9 mouse cellular contexts compared by ENCODE assay signal in genomic region chr12:112667619-112668297, GRCm38 (mm10). TPM values are rescaled to one million over a fixed set of nuclear protein-coding genes. Genes with fewer than 3 reads are reported as not detected.
A peak's percentile ranks its signal among the peaks of the same experiment; 100 is the strongest.
DNase-seq lines count a peak whose midpoint lies in the region; ATAC-seq and TF ChIP-seq lines count a peak whose summit lies in the region.
"Had no signal": no experiment of that assay in that cellular context is flagged by ENCODE, and none has a peak within 500 bp of the region (broad histone marks: within the 10 kb centered on the region; RNA-seq: fewer than 3 reads in every experiment).

No protein-coding gene starts in this region.

- intact Hi-C loops in heart, postnatal 10 days (cut with DNase I) = no loop called here

- 73% methylated on average over 10 of the region's 10 CpGs for WGBS in intestine, embryonic 16.5 days
- WGBS in intestine, embryonic 15.5 days = 79% methylated on average over 10 of the region's 10 CpGs
- WGBS in bone marrow, adult 2 months = 38% methylated on average over 10 of the region's 10 CpGs

- H3K4me1 ChIP-seq in intestine, embryonic 16.5 days (ENCODE audit: control insufficient read depth, insufficient read depth, low read length) = peaks cover 93% of the 10 kb centered on the region
- peaks cover 86% of the 10 kb centered on the region for H3K4me1 ChIP-seq in intestine, embryonic 15.5 days (replicated peaks)
- H3K4me1 ChIP-seq in bone marrow, adult 2 months (ENCODE audit: control insufficient read depth, insufficient read depth, low read length) = peaks cover 2% of the 10 kb centered on the region; the same call in 1 of the 2 replicates
- H3K4me1 ChIP-seq in megakaryocyte, embryonic 14.5 days = peaks cover 75% of the 10 kb centered on the region

- H3K9ac ChIP-seq in intestine, embryonic 16.5 days (ENCODE audit: low read depth, low read length) = peak overlapping the region; percentile 42
- H3K9ac ChIP-seq in intestine, embryonic 15.5 days = no peak overlapping the region
- H3K9ac ChIP-seq: embryonic facial prominence, embryonic 13.5 days had no signal

- peak overlapping the region; percentile 30; the same call in 1 of the 2 replicates for H3K27ac ChIP-seq in intestine, embryonic 16.5 days (ENCODE audit: low read length)
- H3K27ac ChIP-seq in intestine, embryonic 15.5 days = no peak overlapping the region
- peak overlapping the region; percentile 78 for H3K27ac ChIP-seq in bone marrow, adult 2 months (ENCODE audit: control insufficient read depth, insufficient read depth, low read depth, low read length, poor library complexity)
- H3K27ac ChIP-seq: embryonic facial prominence, embryonic 13.5 days had no signal

- peak; percentile 65 to 82 for DNase-seq in heart, postnatal 10 days
- DNase-seq in thymus, postnatal 36 days = no peak
- no peak for DNase-seq in urinary bladder, adult 2 months (ENCODE audit: low spot score)

- H3K36me3 ChIP-seq in intestine, embryonic 16.5 days (ENCODE audit: control insufficient read depth, insufficient read depth, low read length) = peaks cover 42% of the 10 kb centered on the region
- H3K36me3 ChIP-seq in intestine, embryonic 15.5 days = peaks cover 55% of the 10 kb centered on the region
- peaks cover 94% of the 10 kb centered on the region for H3K36me3 ChIP-seq in megakaryocyte, embryonic 14.5 days (replicated peaks; ENCODE audit: low read length)

- no peak for TF ChIP-seq CTCF in bone marrow, adult 2 months (IDR thresholded peaks at IDR 0.05; ENCODE audit: control insufficient read depth, insufficient read depth, low read length)

- H3K27me3 ChIP-seq in intestine, embryonic 16.5 days (replicated peaks; ENCODE audit: control insufficient read depth, insufficient read depth, low read length) = no peaks in the 10 kb centered on the region
- no peaks in the 10 kb centered on the region for H3K27me3 ChIP-seq in intestine, embryonic 15.5 days (replicated peaks)
- H3K27me3 ChIP-seq in megakaryocyte, embryonic 14.5 days (replicated peaks) = no peaks in the 10 kb centered on the region
- H3K27me3 ChIP-seq: embryonic facial prominence, embryonic 13.5 days had no signal

- no peaks in the 10 kb centered on the region for H3K9me3 ChIP-seq in intestine, embryonic 16.5 days (ENCODE audit: control insufficient read depth, low read length)
- H3K9me3 ChIP-seq in intestine, embryonic 15.5 days = no peaks in the 10 kb centered on the region
- no peaks in the 10 kb centered on the region for H3K9me3 ChIP-seq in megakaryocyte, embryonic 14.5 days
- H3K9me3 ChIP-seq: embryonic facial prominence, embryonic 13.5 days had no signal

- H3K4me3 ChIP-seq in intestine, embryonic 16.5 days (ENCODE audit: low read length) = no peak overlapping the region
- H3K4me3 ChIP-seq in intestine, embryonic 15.5 days (replicated peaks) = no peak overlapping the region
- H3K4me3 ChIP-seq in bone marrow, adult 2 months (replicated peaks; ENCODE audit: control insufficient read depth, low read depth, low read length) = peak overlapping the region; percentile 59
- H3K4me3 ChIP-seq in megakaryocyte, embryonic 14.5 days (replicated peaks) = peak overlapping the region; percentile 46
- H3K4me3 ChIP-seq: embryonic facial prominence, embryonic 13.5 days had no signal

- H3K4me2 ChIP-seq in intestine, embryonic 16.5 days (ENCODE audit: low read depth, low read length) = no peak overlapping the region; the same call in 1 of the 2 replicates
- no peak overlapping the region for H3K4me2 ChIP-seq in intestine, embryonic 15.5 days (replicated peaks)
- H3K4me2 ChIP-seq: embryonic facial prominence, embryonic 13.5 days had no signal

- ATAC-seq in intestine, embryonic 16.5 days = no peak
- no peak for ATAC-seq in intestine, embryonic 15.5 days
- ATAC-seq in activated CD4-positive, CD25-positive, alpha-beta regulatory T cell, adult 4 months = no peak

- TF ChIP-seq POLR2A in bone marrow, adult 2 months (IDR thresholded peaks at IDR 0.05; ENCODE audit: borderline replicate concordance, control insufficient read depth, low read depth, low read length) = peak; percentile 21; the same call in 1 of the 2 replicates

RNA-seq across cellular contexts. Expression of gene Akt1, which starts 6.9 kb away (rescaled TPM):
- 56.5 and 65.5 TPM in 2 replicates for polyA plus RNA-seq in intestine, embryonic 16.5 days (2015; fragmentation: Nextera tagmentation; extraction: Ambion mirVana)
- polyA plus RNA-seq in intestine, embryonic 15.5 days (2015; fragmentation: Nextera tagmentation; extraction: Ambion mirVana) = 128 and 141 TPM in 2 replicates
- polyA plus RNA-seq in bone marrow, adult 2 months (2011; ENCODE audit: insufficient read depth, insufficient read length, low replicate concordance, missing spikeins) = 39.8 and 56.1 TPM in 2 replicates
- 100 to 1,000 TPM; 346 to 355 TPM for total RNA-seq in heart, postnatal 10 days (2021)
- 237 and 415 TPM in 2 replicates for polyA plus RNA-seq in megakaryocyte, embryonic 14.5 days (2012; ENCODE audit: insufficient read depth, low replicate concordance)
- polyA plus RNA-seq in activated CD4-positive, CD25-positive, alpha-beta regulatory T cell, adult 4 months (2017; shearing (Covaris generic)) = 10 to 100 TPM; 17.3 to 23.5 TPM
- polyA plus RNA-seq in urinary bladder, adult 2 months (2012; rRNA removed) = 149 and 150 TPM in 2 replicates

RNA-seq across cellular contexts. Expression of gene Zbtb42, which starts 10.9 kb away (rescaled TPM):
- 6.8 and 8.2 TPM in 2 replicates for polyA plus RNA-seq in intestine, embryonic 16.5 days (2015; fragmentation: Nextera tagmentation; extraction: Ambion mirVana)
- polyA plus RNA-seq in intestine, embryonic 15.5 days (2015; fragmentation: Nextera tagmentation; extraction: Ambion mirVana) = 7.5 and 10.3 TPM in 2 replicates
- polyA plus RNA-seq in bone marrow, adult 2 months (2011; ENCODE audit: insufficient read depth, insufficient read length, low replicate concordance, missing spikeins) = 2.6 and 5.1 TPM in 2 replicates
- total RNA-seq in heart, postnatal 10 days (2021) = 1 to 10 TPM; 7.7 to 8.5 TPM
- polyA plus RNA-seq in megakaryocyte, embryonic 14.5 days (2012; ENCODE audit: insufficient read depth, low replicate concordance) = 0.52 and 0.72 TPM in 2 replicates
- 1 to 10 TPM; 2.2 to 2.6 TPM for polyA plus RNA-seq in activated CD4-positive, CD25-positive, alpha-beta regulatory T cell, adult 4 months (2017; shearing (Covaris generic))
- 18.0 and 20.5 TPM in 2 replicates for polyA plus RNA-seq in urinary bladder, adult 2 months (2012; rRNA removed)

RNA-seq across cellular contexts. Expression of gene Siva1, which starts 23.3 kb away (rescaled TPM):
- polyA plus RNA-seq in intestine, embryonic 16.5 days (2015; fragmentation: Nextera tagmentation; extraction: Ambion mirVana) = 168 and 186 TPM in 2 replicates
- 183 and 225 TPM in 2 replicates for polyA plus RNA-seq in intestine, embryonic 15.5 days (2015; fragmentation: Nextera tagmentation; extraction: Ambion mirVana)
- polyA plus RNA-seq in bone marrow, adult 2 months (2011; ENCODE audit: insufficient read depth, insufficient read length, low replicate concordance, missing spikeins) = 47.7 and 81.1 TPM in 2 replicates
- 10 to 100 TPM; 26.4 to 31.4 TPM for total RNA-seq in heart, postnatal 10 days (2021)
- polyA plus RNA-seq in megakaryocyte, embryonic 14.5 days (2012; ENCODE audit: insufficient read depth, low replicate concordance) = 33.7 and 63.6 TPM in 2 replicates
- polyA plus RNA-seq in activated CD4-positive, CD25-positive, alpha-beta regulatory T cell, adult 4 months (2017; shearing (Covaris generic)) = 10 to 100 TPM; 38.7 to 44.6 TPM
- 62.6 and 71.8 TPM in 2 replicates for polyA plus RNA-seq in urinary bladder, adult 2 months (2012; rRNA removed)

RNA-seq across cellular contexts. Expression of gene Adssl1, which starts 47.9 kb away (rescaled TPM):
- polyA plus RNA-seq in intestine, embryonic 16.5 days (2015; fragmentation: Nextera tagmentation; extraction: Ambion mirVana) = 2.1 and 2.7 TPM in 2 replicates
- polyA plus RNA-seq in intestine, embryonic 15.5 days (2015; fragmentation: Nextera tagmentation; extraction: Ambion mirVana) = 2.1 and 2.8 TPM in 2 replicates
- 21.0 and 44.8 TPM in 2 replicates for polyA plus RNA-seq in bone marrow, adult 2 months (2011; ENCODE audit: insufficient read depth, insufficient read length, low replicate concordance, missing spikeins)
- 100 to 1,000 TPM; 129 to 136 TPM for total RNA-seq in heart, postnatal 10 days (2021)
- polyA plus RNA-seq in megakaryocyte, embryonic 14.5 days (2012; ENCODE audit: insufficient read depth, low replicate concordance) = 10.1 and 38.2 TPM in 2 replicates
- 1 to 10 TPM in 1 of 2 experiments, under 1 TPM in 1; 0.86 to 1.3 TPM for polyA plus RNA-seq in activated CD4-positive, CD25-positive, alpha-beta regulatory T cell, adult 4 months (2017; shearing (Covaris generic))
- 19.5 and 26.9 TPM in 2 replicates for polyA plus RNA-seq in urinary bladder, adult 2 months (2012; rRNA removed)

RNA-seq across cellular contexts. Expression of gene Cep170b, which starts 52.5 kb away (rescaled TPM):
- 12.4 and 13.2 TPM in 2 replicates for polyA plus RNA-seq in intestine, embryonic 16.5 days (2015; fragmentation: Nextera tagmentation; extraction: Ambion mirVana)
- polyA plus RNA-seq in intestine, embryonic 15.5 days (2015; fragmentation: Nextera tagmentation; extraction: Ambion mirVana) = 20.1 and 22.4 TPM in 2 replicates
- 0.29 and 5.8 TPM in 2 replicates for polyA plus RNA-seq in bone marrow, adult 2 months (2011; ENCODE audit: insufficient read depth, insufficient read length, low replicate concordance, missing spikeins)
- total RNA-seq in heart, postnatal 10 days (2021) = 10 to 100 TPM; 11.3 to 11.9 TPM
- polyA plus RNA-seq in megakaryocyte, embryonic 14.5 days (2012; ENCODE audit: insufficient read depth, low replicate concordance) = 2.2 and 5.6 TPM in 2 replicates
- 1 to 10 TPM; 2.3 to 2.5 TPM for polyA plus RNA-seq in activated CD4-positive, CD25-positive, alpha-beta regulatory T cell, adult 4 months (2017; shearing (Covaris generic))
- polyA plus RNA-seq in urinary bladder, adult 2 months (2012; rRNA removed) = 33.2 and 42.5 TPM in 2 replicates

Comparison
In these comparisons a context has a peak if more than half of its experiments do, and no peak if none do; other contexts are left out.
1. H3K4me3 ChIP-seq: peak in bone marrow, adult 2 months (single experiment) and megakaryocyte, embryonic 14.5 days (single experiment); none in intestine, embryonic 16.5 days (single experiment) and intestine, embryonic 15.5 days (single experiment).
2. DNase-seq: peak in heart, postnatal 10 days (2 of 2); none in thymus, postnatal 36 days (0 of 2) and urinary bladder, adult 2 months (single experiment).